Mouse (Mus musculus) B cell, adult 2 months (primary cell): ENCODE data around the gene Grxcr1.

Experiments
- DNase-seq, 2 experiments: peaks; one replicate each; pipeline ENCODE4 v3.0.0; 2022

The Grxcr1 gene

GRCm38 (mm10) chr5:68031744-68032143 is at the start of gene Grxcr1:
TSS of gene Grxcr1 (plus strand) at chr5:68031835.
- DNase-seq = no peak

- DNase-seq = no peak
These were observed 49.6 kb upstream of the Grxcr1 start for GRCm38 (mm10) chr5:67981946-67982526.

GRCm38 (mm10) chr5:67990426-67990825 is 41.2 kb upstream of the Grxcr1 start:
- no peak for DNase-seq

- no peak for DNase-seq
These were observed 29.0 kb upstream of the Grxcr1 start for GRCm38 (mm10) chr5:68002611-68003010.

GRCm38 (mm10) chr5:68003904-68004303 is 27.7 kb upstream of the Grxcr1 start:
- DNase-seq = no peak

GRCm38 (mm10) chr5:68004419-68004818 is 27.2 kb upstream of the Grxcr1 start:
- DNase-seq = no peak

GRCm38 (mm10) chr5:68007074-68007473 is 24.6 kb upstream of the Grxcr1 start:
- DNase-seq = no peak

GRCm38 (mm10) chr5:68011569-68011968 is 20.1 kb upstream of the Grxcr1 start:
- no peak for DNase-seq

- DNase-seq = peak; percentile 90 to 92
These were observed 19.0 kb upstream of the Grxcr1 start for GRCm38 (mm10) chr5:68012618-68013017.

- no peak for DNase-seq
These were observed 10.8 kb upstream of the Grxcr1 start for GRCm38 (mm10) chr5:68020870-68021269.

GRCm38 (mm10) chr5:68026658-68027422 is 4.8 kb upstream of the Grxcr1 start:
- no peak for DNase-seq

- DNase-seq = no peak
These were observed 4.2 kb upstream of the Grxcr1 start for GRCm38 (mm10) chr5:68027474-68027873.

GRCm38 (mm10) chr5:68033345-68033744 is 1.7 kb downstream of the Grxcr1 start:
- peak; percentile 9 to 10 for DNase-seq

GRCm38 (mm10) chr5:68039077-68039476 is 7.4 kb downstream of the Grxcr1 start:
- DNase-seq = no peak

- no peak for DNase-seq
These were observed 11.7 kb downstream of the Grxcr1 start for GRCm38 (mm10) chr5:68043339-68043738.

GRCm38 (mm10) chr5:68048783-68049182 is 17.1 kb downstream of the Grxcr1 start:
- DNase-seq = peak; percentile 14 to 16

GRCm38 (mm10) chr5:68049536-68049935 is 17.9 kb downstream of the Grxcr1 start:
- no peak for DNase-seq

GRCm38 (mm10) chr5:68051101-68051500 is 19.5 kb downstream of the Grxcr1 start:
- DNase-seq = no peak

- no peak for DNase-seq
These were observed 25.9 kb downstream of the Grxcr1 start for GRCm38 (mm10) chr5:68057574-68057973.

GRCm38 (mm10) chr5:68068694-68069093 is 37.1 kb downstream of the Grxcr1 start:
- no peak for DNase-seq

- no peak for DNase-seq
These were observed 38.7 kb downstream of the Grxcr1 start for GRCm38 (mm10) chr5:68070308-68070707.

GRCm38 (mm10) chr5:68071857-68072256 is 40.2 kb downstream of the Grxcr1 start:
- DNase-seq = no peak

GRCm38 (mm10) chr5:68086535-68087098 is 55.0 kb downstream of the Grxcr1 start:
- no peak for DNase-seq

GRCm38 (mm10) chr5:68087174-68087573 is 55.5 kb downstream of the Grxcr1 start:
- DNase-seq = no peak
